Mouse (Mus musculus) myocyte (in vitro differentiated cells): ENCODE results near the gene Foxo3.

ENCODE experiments used
- POLR2A ChIP-seq: IDR thresholded peaks from one replicate; pipeline ENCODE4 v1.6.1; 2011; ENCODE audit warnings: low read depth, mild to moderate bottlenecking, control low read depth, moderate library complexity; ENCODE audit not compliant: insufficient read length
- SRF ChIP-seq: IDR thresholded peaks from one replicate; pipeline ENCODE4 v1.6.1; 2011; ENCODE audit warnings: low read depth; ENCODE audit not compliant: control insufficient read depth, insufficient read length

DNA sequence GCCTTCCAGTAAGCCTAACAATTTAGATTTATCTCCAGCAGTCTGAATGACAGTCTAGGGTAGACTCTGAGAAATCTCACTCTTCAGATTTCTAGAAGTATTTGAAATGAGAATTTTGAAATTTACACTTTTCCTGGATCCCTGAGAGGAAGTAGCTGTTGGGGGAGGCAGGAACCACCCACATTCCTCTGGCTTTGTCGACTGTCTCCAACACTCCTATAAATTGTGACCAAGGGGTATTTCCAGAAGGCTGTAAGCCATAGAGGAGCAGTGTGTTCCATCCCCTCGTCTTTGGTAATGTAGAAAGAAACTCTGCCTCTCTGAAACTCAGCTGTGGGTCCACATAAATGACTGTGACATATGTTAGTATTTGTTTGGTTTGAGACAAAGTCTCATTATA lies 132.4 kb downstream of the Foxo3 start:
- TF ChIP-seq POLR2A (no peak), SRF (no peak)
